Mouse (Mus musculus) ES-Bruce4 (cell line): ENCODE data around the gene 2900026A02Rik. TPM values are rescaled to one million over a fixed set of nuclear protein-coding genes. Genes with fewer than 3 reads are reported as not detected.
A peak's percentile ranks its signal among the peaks of the same experiment; 100 is the strongest.

Experiments
- H3K27ac ChIP-seq: 2 replicates; pipeline ENCODE4 v1.5.1; 2012; ENCODE audit warnings: low read length, inconsistent platforms; ENCODE audit not compliant: insufficient read depth
- H3K27me3 ChIP-seq: 2 replicates; pipeline ENCODE4 v1.6.1; 2012; ENCODE audit warnings: mild to moderate bottlenecking, low read length, inconsistent platforms; ENCODE audit not compliant: control insufficient read depth, poor library complexity, insufficient read depth, severe bottlenecking
- H3K36me3 ChIP-seq: 2 replicates; pipeline ENCODE4 v1.6.1; 2012; ENCODE audit warnings: inconsistent platforms, mild to moderate bottlenecking, low read length, moderate library complexity; ENCODE audit not compliant: control insufficient read depth, poor library complexity, insufficient read depth, severe bottlenecking
- H3K4me1 ChIP-seq: one replicate; pipeline ENCODE4 v1.8.1; 2011; ENCODE audit warnings: low read length; ENCODE audit not compliant: control insufficient read depth, insufficient read depth
- H3K4me3 ChIP-seq: 2 replicates; pipeline ENCODE4 v1.5.1; 2011; ENCODE audit warnings: low read depth, mild to moderate bottlenecking, low read length
- H3K9ac ChIP-seq: 2 replicates; pipeline ENCODE4 v1.6.1; 2012; ENCODE audit warnings: low read depth, mild to moderate bottlenecking, inconsistent platforms; ENCODE audit not compliant: poor library complexity, severe bottlenecking
- H3K9me3 ChIP-seq: replicated peaks from 2 replicates; pipeline ENCODE4 v1.6.1; 2012; ENCODE audit warnings: mild to moderate bottlenecking, low read length, inconsistent platforms; ENCODE audit not compliant: control insufficient read depth, poor library complexity, insufficient read depth, severe bottlenecking
- CTCF ChIP-seq: IDR thresholded peaks from one replicate; pipeline ENCODE4 v1.8.1; 2011; ENCODE audit warnings: low read depth, low read length
- EP300 ChIP-seq: IDR thresholded peaks from 2 replicates; pipeline ENCODE4 v1.6.1; 2011; ENCODE audit warnings: low read depth, low read length; ENCODE audit not compliant: insufficient read depth
- POLR2A ChIP-seq: IDR thresholded peaks from one replicate; pipeline ENCODE4 v1.8.1; 2011; ENCODE audit warnings: low read length; ENCODE audit not compliant: insufficient read depth
- polyA plus RNA-seq: library from polyadenylated mRNA; stranded (reverse); fragments of >200 nt; gene quantifications from 2 replicates; pipeline ENCODE4 v1.2.4, GENCODE M21; 2011; ENCODE audit warnings: low read depth; ENCODE audit not compliant: missing spikeins, insufficient read depth, insufficient read length

Gene 2900026A02Rik
- polyA plus RNA-seq, 1 experiment: 14.2 TPM

DNA sequence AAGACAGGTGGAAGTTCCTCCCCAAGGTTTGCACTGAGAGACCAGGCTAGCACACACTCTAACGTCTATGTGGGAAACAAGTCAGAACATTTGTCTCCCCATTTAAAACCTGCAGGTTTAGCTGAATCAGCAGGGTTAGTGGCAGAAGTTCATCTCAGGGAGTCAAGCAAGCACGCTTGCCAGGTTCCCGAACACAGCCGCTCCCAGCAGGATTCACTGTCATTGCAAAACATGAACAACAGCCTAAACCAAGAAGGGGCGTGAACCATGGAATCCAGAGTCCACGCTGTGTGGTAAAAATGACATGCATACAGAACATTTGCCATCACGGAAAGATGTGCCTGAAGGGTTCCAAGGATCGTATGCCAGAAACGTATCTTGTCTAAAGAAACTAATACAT lies 116.0 kb downstream of the 2900026A02Rik start:
- no peaks in the 10 kb centered on the region for H3K9me3 ChIP-seq
- no peaks in the 10 kb centered on the region for H3K4me1 ChIP-seq
- no peak overlapping the region for H3K4me3 ChIP-seq
- H3K27me3 ChIP-seq: no peaks in the 10 kb centered on the region
- no peak for TF ChIP-seq CTCF
- TF ChIP-seq POLR2A: no peak
- TF ChIP-seq EP300: no peak
- H3K27ac ChIP-seq: no peak overlapping the region
- H3K36me3 ChIP-seq: no peaks in the 10 kb centered on the region
- no peak overlapping the region for H3K9ac ChIP-seq

DNA sequence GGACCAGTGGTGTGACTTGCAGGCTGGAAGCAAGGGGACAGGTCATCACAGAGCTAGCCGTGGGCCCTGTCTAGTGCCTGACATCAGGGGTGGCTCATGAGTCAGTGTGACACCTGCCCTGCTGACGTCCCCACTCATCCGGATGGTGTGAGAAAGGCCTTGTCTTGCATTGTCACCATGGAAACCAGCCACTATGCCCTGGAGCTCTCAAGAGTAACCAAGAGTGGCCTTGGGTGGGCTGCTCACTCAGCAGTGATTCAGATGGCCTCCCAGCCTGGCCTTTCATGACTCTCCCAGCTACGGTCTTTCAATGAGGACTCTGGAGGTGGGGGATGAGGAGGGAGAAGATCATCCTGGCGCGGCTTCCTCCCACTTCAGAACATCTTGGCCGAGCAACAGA lies 118.6 kb downstream of the 2900026A02Rik start:
- H3K4me3 ChIP-seq: no peak overlapping the region
- H3K9me3 ChIP-seq: no peaks in the 10 kb centered on the region
- H3K9ac ChIP-seq: no peak overlapping the region
- no peaks in the 10 kb centered on the region for H3K27me3 ChIP-seq
- H3K27ac ChIP-seq: no peak overlapping the region
- TF ChIP-seq CTCF (no peak), EP300 (no peak), POLR2A (no peak)
- H3K4me1 ChIP-seq: no peaks in the 10 kb centered on the region
- no peaks in the 10 kb centered on the region for H3K36me3 ChIP-seq

DNA sequence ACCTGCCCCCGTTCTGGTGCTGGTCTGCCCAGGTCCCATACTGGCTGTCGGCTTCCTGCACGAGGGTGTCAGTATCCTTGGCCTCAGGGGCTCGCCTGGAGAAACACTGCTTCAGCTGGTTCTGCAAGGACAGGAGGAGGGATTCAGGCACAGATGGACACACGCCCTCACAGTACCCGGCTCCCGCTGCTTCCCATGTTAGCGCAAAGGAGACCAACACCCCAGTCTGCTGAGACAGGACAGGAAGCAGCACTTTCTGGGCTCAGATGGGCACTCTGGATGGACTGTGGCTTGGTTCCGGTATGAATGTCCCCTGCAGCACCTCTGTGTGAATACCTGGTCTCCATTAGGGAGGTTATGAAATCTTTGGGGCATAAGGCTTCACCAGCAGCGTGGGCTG lies 119.6 kb downstream of the 2900026A02Rik start:
- no peaks in the 10 kb centered on the region for H3K4me1 ChIP-seq
- no peak overlapping the region for H3K4me3 ChIP-seq
- no peaks in the 10 kb centered on the region for H3K36me3 ChIP-seq
- no peaks in the 10 kb centered on the region for H3K27me3 ChIP-seq
- H3K9ac ChIP-seq: no peak overlapping the region
- H3K27ac ChIP-seq: no peak overlapping the region
- H3K9me3 ChIP-seq: no peaks in the 10 kb centered on the region
- no peak for TF ChIP-seq CTCF
- TF ChIP-seq POLR2A: no peak
- no peak for TF ChIP-seq EP300

DNA sequence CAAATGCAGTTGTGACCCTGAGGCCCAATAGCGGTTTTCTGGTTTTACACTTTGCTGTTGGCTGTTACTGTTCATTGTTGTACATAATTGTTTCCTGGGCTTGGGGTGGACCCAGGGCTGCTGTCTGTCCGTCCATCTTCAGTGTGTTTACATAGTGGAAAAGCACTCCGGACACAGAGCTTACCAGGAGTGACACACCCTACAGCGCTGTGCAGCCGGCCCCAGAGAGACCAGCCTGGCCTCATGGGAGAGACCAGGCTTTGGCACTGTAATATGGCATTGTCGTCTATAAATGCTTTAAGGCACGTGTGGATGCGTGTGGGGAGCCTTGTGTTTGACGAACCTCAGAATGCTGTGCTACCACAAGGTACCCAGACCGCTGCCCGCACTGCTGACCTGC lies 120.6 kb downstream of the 2900026A02Rik start:
- Histone ChIP-seq H3K27ac (no peak overlapping the region), H3K9ac (no peak overlapping the region), H3K27me3 (no peaks in the 10 kb centered on the region), H3K36me3 (no peaks in the 10 kb centered on the region), H3K4me1 (no peaks in the 10 kb centered on the region), H3K9me3 (no peaks in the 10 kb centered on the region), H3K4me3 (no peak overlapping the region)
- TF ChIP-seq CTCF: no peak
- TF ChIP-seq EP300: no peak
- no peak for TF ChIP-seq POLR2A

DNA sequence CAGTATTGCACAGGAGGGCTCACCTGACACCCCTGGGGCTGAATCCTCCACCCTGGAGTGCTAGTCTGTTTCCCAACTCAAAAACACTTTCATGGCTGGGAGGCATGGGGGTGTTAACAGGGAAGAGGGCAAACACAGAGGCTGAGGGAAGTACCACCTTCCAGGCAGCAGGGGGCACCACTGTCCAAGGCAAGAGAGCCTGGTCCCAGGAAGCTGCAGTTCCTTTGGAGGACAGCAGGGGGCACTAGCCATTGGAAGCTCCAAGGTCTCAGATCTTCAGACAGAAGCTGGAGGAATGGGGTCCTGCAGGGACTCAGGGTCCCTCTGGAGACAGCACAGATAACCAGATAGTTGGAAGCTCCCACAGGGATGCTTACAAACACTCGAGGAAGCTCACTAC lies 121.5 kb downstream of the 2900026A02Rik start:
- Histone ChIP-seq H3K27me3 (no peaks in the 10 kb centered on the region), H3K36me3 (no peaks in the 10 kb centered on the region), H3K9ac (no peak overlapping the region), H3K4me1 (no peaks in the 10 kb centered on the region), H3K9me3 (no peaks in the 10 kb centered on the region), H3K4me3 (no peak overlapping the region), H3K27ac (no peak overlapping the region)
- peak; percentile 30; the same call in 1 of the 2 replicates for TF ChIP-seq EP300
- no peak for TF ChIP-seq POLR2A
- peak; percentile 100 for TF ChIP-seq CTCF

DNA sequence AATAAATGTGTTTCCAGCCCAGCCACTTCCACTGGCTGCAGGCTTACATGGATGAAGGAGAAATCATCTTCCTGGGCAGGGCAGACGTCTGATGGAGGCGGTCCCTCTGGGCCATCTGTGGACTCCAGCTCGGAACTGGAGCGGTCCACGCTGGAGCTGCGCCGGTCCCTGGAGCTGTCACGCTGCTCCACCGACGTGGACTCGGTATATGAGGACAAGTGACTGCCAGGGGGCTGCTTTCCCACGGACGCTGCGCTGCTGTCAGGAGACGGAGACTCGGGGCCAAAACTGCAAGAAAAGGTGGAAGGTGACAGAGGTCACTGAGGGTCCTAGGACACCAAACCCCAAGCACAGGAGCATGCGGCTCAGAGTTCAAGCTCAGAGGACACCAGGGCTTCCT lies 123.5 kb downstream of the 2900026A02Rik start:
- Histone ChIP-seq H3K4me1 (no peaks in the 10 kb centered on the region), H3K27ac (no peak overlapping the region), H3K9ac (no peak overlapping the region), H3K27me3 (no peaks in the 10 kb centered on the region), H3K36me3 (no peaks in the 10 kb centered on the region), H3K4me3 (no peak overlapping the region), H3K9me3 (no peaks in the 10 kb centered on the region)
- TF ChIP-seq CTCF (no peak), POLR2A (no peak), EP300 (no peak)
